Mouse (Mus musculus): ENCODE data around the gene Krtap26-1. TPM values are rescaled to one million over a fixed set of nuclear protein-coding genes. Genes with fewer than 3 reads are reported as not detected.

Gene Krtap26-1
- total and polyA plus RNA-seq, 2 experiments from 2014 or later: not detected

DNA sequence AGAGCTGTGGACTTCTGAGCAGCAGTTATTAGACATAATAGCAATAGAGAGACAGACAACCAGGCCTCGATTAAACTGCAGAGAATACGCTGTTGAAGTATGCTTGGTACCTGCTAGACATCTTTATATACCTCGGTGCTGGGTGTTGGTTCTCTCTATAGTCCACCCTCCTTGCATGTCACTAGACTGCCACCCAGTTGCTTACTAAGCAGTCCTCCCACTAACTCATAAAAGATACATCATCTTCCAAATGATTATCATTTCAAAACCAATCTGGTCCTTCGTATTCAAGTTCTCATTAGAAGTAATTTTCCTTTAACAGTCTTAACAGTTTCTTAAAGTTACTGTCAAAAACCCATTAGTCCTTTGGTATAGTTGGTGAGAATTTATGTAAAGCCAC is 20.0 kb downstream of the Krtap26-1 start, which contains the start of gene 2310079G19Rik:
TSS of gene 2310079G19Rik (minus strand) at position 101 of the 400 bp plus-strand sequence.
- Histone ChIP-seq H3K27ac (ENCODE audit: low read depth, low read length) (no peak within 1 kb of the TSS), H3K27me3 (ENCODE audit: insufficient read depth, low read length) (no peaks in the 10 kb centered on the region), H3K9me3 (ENCODE audit: low read length) (no peaks in the 10 kb centered on the region), H3K9ac (replicated peaks; ENCODE audit: low read length, poor library complexity, severe bottlenecking) (no peak within 1 kb of the TSS), H3K4me1 (ENCODE audit: insufficient read depth, low read length) (no peaks in the 10 kb centered on the region), H3K4me3 (ENCODE audit: low read depth, low read length) (no peak within 1 kb of the TSS), H3K4me2 (ENCODE audit: low read depth, low read length, poor library complexity, severe bottlenecking) (no peak within 1 kb of the TSS), H3K36me3 (ENCODE audit: insufficient read depth, low read length) (no peaks in the 10 kb centered on the region)
- ATAC-seq (ENCODE audit: low FRiP score) (no peak), DNase-seq (ENCODE audit: low spot score) (no peak)
- 96% methylated on average over 4 of the region's 4 CpGs for WGBS
- no peak for TF ChIP-seq CTCF (IDR thresholded peaks at IDR 0.05)

DNA sequence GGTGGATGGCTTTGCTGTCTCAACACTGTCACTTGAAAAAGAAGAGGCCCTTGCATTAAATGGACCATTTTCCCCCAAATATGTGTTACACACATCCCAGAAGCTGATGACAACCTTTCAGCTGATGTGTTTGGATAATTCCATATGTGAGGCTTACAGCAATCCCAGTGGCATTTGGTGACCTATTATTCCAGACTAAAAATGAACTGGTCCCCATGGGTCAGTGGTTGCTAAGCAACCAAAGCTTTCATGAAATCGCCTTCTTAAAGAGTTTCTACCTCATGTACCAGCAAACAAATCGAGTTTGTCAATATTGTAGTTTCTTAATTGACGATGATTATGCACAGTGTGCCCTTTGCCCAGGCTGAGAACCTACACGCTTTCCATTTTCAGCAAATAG is 34.9 kb downstream of the Krtap26-1 start:
- DNase-seq (ENCODE audit: low spot score): peak; percentile 48
- no peaks in the 10 kb centered on the region for H3K27me3 ChIP-seq (ENCODE audit: insufficient read depth, low read length)
- no peak overlapping the region for H3K4me2 ChIP-seq (ENCODE audit: low read depth, low read length, poor library complexity, severe bottlenecking)
- TF ChIP-seq CTCF (IDR thresholded peaks at IDR 0.05): no peak
- WGBS: 35% methylated on average over 4 of the region's 4 CpGs
- no peak overlapping the region for H3K9ac ChIP-seq (replicated peaks; ENCODE audit: low read length, poor library complexity, severe bottlenecking)
- H3K27ac ChIP-seq (ENCODE audit: low read depth, low read length): no peak overlapping the region
- ATAC-seq (ENCODE audit: low FRiP score): no peak
- no peaks in the 10 kb centered on the region for H3K36me3 ChIP-seq (ENCODE audit: insufficient read depth, low read length)
- no peaks in the 10 kb centered on the region for H3K9me3 ChIP-seq (ENCODE audit: low read length)
- no peaks in the 10 kb centered on the region for H3K4me1 ChIP-seq (ENCODE audit: insufficient read depth, low read length)
- H3K4me3 ChIP-seq (ENCODE audit: low read depth, low read length): no peak overlapping the region

DNA sequence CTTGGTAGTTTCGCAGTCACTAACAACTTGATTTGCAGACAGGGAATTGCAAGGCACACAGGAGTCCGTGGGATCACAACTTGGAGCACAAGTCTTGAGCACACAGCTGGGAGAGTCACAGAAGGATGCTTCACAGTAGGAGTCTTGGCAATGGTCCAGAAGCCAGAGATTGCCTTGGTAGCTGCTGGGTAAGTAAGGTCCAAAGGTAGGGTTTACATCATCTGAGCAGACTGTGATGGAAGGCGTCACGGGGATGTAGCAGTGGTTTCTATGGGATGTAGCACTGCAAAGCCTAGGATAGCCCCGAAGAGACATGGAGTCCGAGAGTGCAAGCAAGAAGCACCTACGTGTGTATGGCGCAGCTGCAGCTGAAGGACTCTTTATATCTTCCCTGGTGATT is 35.7 kb downstream of the Krtap26-1 start, which contains the start of gene Krtap24-1:
TSS of gene Krtap24-1 (minus strand) at position 358 of the 400 bp plus-strand sequence.
- WGBS: 95% methylated on average over 8 of the region's 8 CpGs
- no peak within 1 kb of the TSS for H3K9ac ChIP-seq (replicated peaks; ENCODE audit: low read length, poor library complexity, severe bottlenecking)

DNA sequence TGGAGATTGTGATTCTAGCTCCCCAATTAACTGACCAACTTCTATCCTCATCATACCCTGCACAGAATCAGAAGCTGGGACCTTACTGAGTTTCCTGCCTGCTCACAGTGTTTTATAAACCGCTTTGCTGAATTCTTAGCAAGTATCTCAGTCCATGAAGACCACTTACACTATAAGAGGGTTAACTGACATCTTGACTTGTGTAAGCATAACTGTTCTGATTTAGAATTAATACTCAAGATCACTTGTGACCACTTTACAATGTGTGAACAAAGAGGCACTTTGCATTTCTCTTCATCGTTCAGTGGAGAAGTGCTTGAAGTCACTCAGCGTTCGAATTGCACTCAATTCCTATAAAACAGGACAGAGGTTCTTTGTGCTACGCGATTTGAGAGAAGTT is 43.0 kb downstream of the Krtap26-1 start:
- WGBS: 91% methylated on average over 6 of the region's 6 CpGs
- Histone ChIP-seq H3K4me2 (ENCODE audit: low read depth, low read length, poor library complexity, severe bottlenecking) (no peak overlapping the region), H3K27ac (ENCODE audit: low read depth, low read length) (no peak overlapping the region), H3K9me3 (ENCODE audit: low read length) (no peaks in the 10 kb centered on the region), H3K4me3 (ENCODE audit: low read depth, low read length) (no peak overlapping the region), H3K36me3 (ENCODE audit: insufficient read depth, low read length) (no peaks in the 10 kb centered on the region), H3K4me1 (ENCODE audit: insufficient read depth, low read length) (no peaks in the 10 kb centered on the region), H3K9ac (replicated peaks; ENCODE audit: low read length, poor library complexity, severe bottlenecking) (no peak overlapping the region), H3K27me3 (ENCODE audit: insufficient read depth, low read length) (no peaks in the 10 kb centered on the region)
- TF ChIP-seq CTCF (IDR thresholded peaks at IDR 0.05): no peak
- DNase-seq (ENCODE audit: low spot score): no peak
- no peak for ATAC-seq (ENCODE audit: low FRiP score)

More for the DNA sequence above, 35.7 kb downstream of the Krtap26-1 start, which contains the start of gene Krtap24-1:
- H3K27me3 ChIP-seq (ENCODE audit: insufficient read depth, low read length): no peaks in the 10 kb centered on the region
- no peak within 1 kb of the TSS for H3K4me2 ChIP-seq (ENCODE audit: low read depth, low read length, poor library complexity, severe bottlenecking)
- H3K9me3 ChIP-seq (ENCODE audit: low read length): no peaks in the 10 kb centered on the region
- H3K4me1 ChIP-seq (ENCODE audit: insufficient read depth, low read length): no peaks in the 10 kb centered on the region
- no peak for TF ChIP-seq CTCF (IDR thresholded peaks at IDR 0.05)
- no peak within 1 kb of the TSS for H3K27ac ChIP-seq (ENCODE audit: low read depth, low read length)
- no peak for ATAC-seq (ENCODE audit: low FRiP score)
- no peaks in the 10 kb centered on the region for H3K36me3 ChIP-seq (ENCODE audit: insufficient read depth, low read length)
- H3K4me3 ChIP-seq (ENCODE audit: low read depth, low read length): no peak within 1 kb of the TSS
- no peak for DNase-seq (ENCODE audit: low spot score)

DNA sequence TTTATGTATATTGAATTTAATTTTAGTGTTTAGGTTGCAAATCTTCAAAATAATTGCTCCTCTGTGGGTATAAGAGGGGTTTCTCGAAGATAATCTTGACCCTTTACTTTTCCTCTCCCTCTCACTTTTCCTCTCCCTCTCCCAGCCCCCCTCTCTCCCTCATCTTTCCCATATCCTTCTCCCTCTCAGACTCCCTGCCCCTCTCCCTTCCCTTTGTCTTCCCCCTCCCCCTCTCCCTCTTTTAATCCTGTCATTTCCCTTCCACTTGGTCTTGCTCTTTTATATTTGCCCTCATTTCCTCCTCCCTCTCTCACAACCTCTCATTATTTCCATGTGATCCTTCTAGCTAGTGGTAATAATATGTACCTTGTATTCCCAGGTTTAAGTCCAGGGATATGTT is 45.1 kb downstream of the Krtap26-1 start:
- H3K27me3 ChIP-seq (ENCODE audit: insufficient read depth, low read length): no peaks in the 10 kb centered on the region
- no peaks in the 10 kb centered on the region for H3K9me3 ChIP-seq (ENCODE audit: low read length)
- H3K27ac ChIP-seq (ENCODE audit: low read depth, low read length): no peak overlapping the region
- no peak for DNase-seq (ENCODE audit: low spot score)
- no peak overlapping the region for H3K4me2 ChIP-seq (ENCODE audit: low read depth, low read length, poor library complexity, severe bottlenecking)
- no peak for ATAC-seq (ENCODE audit: low FRiP score)
- H3K36me3 ChIP-seq (ENCODE audit: insufficient read depth, low read length): no peaks in the 10 kb centered on the region
- H3K9ac ChIP-seq (replicated peaks; ENCODE audit: low read length, poor library complexity, severe bottlenecking): no peak overlapping the region
- TF ChIP-seq CTCF (IDR thresholded peaks at IDR 0.05): no peak
- 50% methylated on average over 1 of the region's 1 CpGs for WGBS
- no peaks in the 10 kb centered on the region for H3K4me1 ChIP-seq (ENCODE audit: insufficient read depth, low read length)
- H3K4me3 ChIP-seq (ENCODE audit: low read depth, low read length): no peak overlapping the region

DNA sequence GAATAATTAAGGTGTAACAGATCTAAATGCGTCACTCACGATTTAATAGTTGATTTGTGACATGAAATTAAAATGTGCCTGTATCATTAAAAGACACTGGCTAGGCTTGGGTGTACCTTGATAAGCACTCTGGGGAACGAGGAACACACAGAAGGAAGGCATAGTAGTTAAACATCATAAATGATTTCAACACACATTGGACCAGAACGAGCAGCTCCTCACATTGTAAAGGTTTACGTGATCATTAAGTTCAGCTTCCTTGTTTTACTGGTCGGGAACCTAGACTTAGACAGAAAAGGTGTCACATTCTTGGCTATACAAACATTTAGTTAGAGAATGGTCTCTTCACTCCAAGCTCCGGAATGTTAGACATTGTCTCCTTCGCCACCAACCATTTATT is 47.3 kb downstream of the Krtap26-1 start:
- no peak for DNase-seq (ENCODE audit: low spot score)
- no peak for TF ChIP-seq CTCF (IDR thresholded peaks at IDR 0.05)
- H3K36me3 ChIP-seq (ENCODE audit: insufficient read depth, low read length): no peaks in the 10 kb centered on the region
- no peak overlapping the region for H3K4me3 ChIP-seq (ENCODE audit: low read depth, low read length)
- H3K9ac ChIP-seq (replicated peaks; ENCODE audit: low read length, poor library complexity, severe bottlenecking): no peak overlapping the region
- H3K4me2 ChIP-seq (ENCODE audit: low read depth, low read length, poor library complexity, severe bottlenecking): no peak overlapping the region
- 86% methylated on average over 8 of the region's 8 CpGs for WGBS
- ATAC-seq (ENCODE audit: low FRiP score): no peak
- H3K4me1 ChIP-seq (ENCODE audit: insufficient read depth, low read length): no peaks in the 10 kb centered on the region
- H3K27me3 ChIP-seq (ENCODE audit: insufficient read depth, low read length): no peaks in the 10 kb centered on the region
- H3K9me3 ChIP-seq (ENCODE audit: low read length): no peaks in the 10 kb centered on the region
- no peak overlapping the region for H3K27ac ChIP-seq (ENCODE audit: low read depth, low read length)

Data from midbrain, postnatal 0 days (tissue).